Mouse (Mus musculus) liver, embryonic 14.5 days (tissue): Measurements from ENCODE around the gene Mcfd2. TPM values are rescaled to one million over a fixed set of nuclear protein-coding genes. Genes with fewer than 3 reads are reported as not detected.

Experiments used
- ATAC-seq: fragments of 200-750 bp; cut with Nextera tagmentation; 2 replicates; pipeline ENCODE4 v1.8.0; 2017; ENCODE audit warnings: moderate number of reproducible peaks, mild to moderate bottlenecking, moderate library complexity; ENCODE audit not compliant: insufficient read depth
- DNase-seq, 3 experiments: peaks; one replicate each; pipeline ENCODE4 v3.0.0-alpha.2; 2012 to 2013; ENCODE audit warnings: low read depth in 3 of 3, low spot score in 3 of 3
- H3K27ac ChIP-seq: fragments of 300-500 bp; sonication (generic); 2 replicates; pipeline ENCODE4 v1.5.1; 2014; ENCODE audit warnings: moderate library complexity, mild to moderate bottlenecking, control low read depth, inconsistent platforms
- H3K27me3 ChIP-seq: fragments of 300-500 bp; sonication (generic); 2 replicates; pipeline ENCODE4 v1.6.1; 2014; ENCODE audit warnings: mild to moderate bottlenecking, low read length, moderate library complexity; ENCODE audit not compliant: control insufficient read depth, insufficient read depth
- H3K36me3 ChIP-seq: fragments of 300-500 bp; sonication (generic); replicated peaks from 2 replicates; pipeline ENCODE4 v1.6.1; 2014; ENCODE audit warnings: low read depth; ENCODE audit not compliant: control insufficient read depth, insufficient read depth
- H3K4me1 ChIP-seq, 2 experiments: fragments of 200-500 bp in 1 of 2; fragments of 300-500 bp in 1 of 2; sonication (generic) in 1 of 2; replicated peaks; 2 replicates each; pipeline ENCODE4 v1.6.1; 2012 to 2014; ENCODE audit warnings: antibody characterized with exemption in 1 of 2, inconsistent platforms in 1 of 2, low read length in 1 of 2; ENCODE audit not compliant: control insufficient read depth in 2 of 2, insufficient read depth in 2 of 2
- H3K4me2 ChIP-seq: fragments of 300-500 bp; sonication (generic); 2 replicates; pipeline ENCODE4 v1.6.1; 2014; ENCODE audit warnings: low read depth, mild to moderate bottlenecking, control low read depth, moderate library complexity
- H3K4me3 ChIP-seq, 2 experiments: fragments of 200-500 bp in 1 of 2; fragments of 300-500 bp in 1 of 2; sonication (generic) in 1 of 2; 2 replicates each; pipeline ENCODE4 v1.5.1; 2012 to 2014; ENCODE audit warnings: low read depth in 2 of 2, low read length in 2 of 2, mild to moderate bottlenecking in 2 of 2, control low read depth in 1 of 2, inconsistent platforms in 1 of 2, moderate library complexity in 1 of 2; ENCODE audit not compliant: insufficient read depth in 1 of 2
- H3K9ac ChIP-seq: fragments of 300-500 bp; sonication (generic); replicated peaks from 2 replicates; pipeline ENCODE4 v1.6.1; 2014; ENCODE audit warnings: mild to moderate bottlenecking, control low read depth, moderate library complexity
- H3K9me3 ChIP-seq: fragments of 300-500 bp; sonication (generic); 2 replicates; pipeline ENCODE4 v1.6.1; 2016; ENCODE audit warnings: low read length, mixed read lengths; ENCODE audit not compliant: control insufficient read depth
- CTCF ChIP-seq: IDR thresholded peaks from 2 replicates; pipeline ENCODE4 v1.5.1; 2016; ENCODE audit warnings: antibody characterized with exemption, low read depth, control low read depth
- EP300 ChIP-seq: IDR thresholded peaks from 2 replicates; pipeline ENCODE4 v1.6.1; 2016; ENCODE audit warnings: antibody characterized with exemption, low read depth
- WGBS: fragments of 180-500 bp; shearing (Covaris S2); extraction: QIAGEN DNeasy Blood & Tissue Kit; methylation state at CpG from one replicate; pipeline ENCODE4 v1.1.7; 2014; ENCODE audit not compliant: insufficient replicate concordance; 5-methylcytosine and 5-hydroxymethylcytosine counted together
- polyA plus RNA-seq, 2 experiments: library from polyadenylated mRNA; depleted of rRNA in 1 of 2; stranded (reverse) in 1 of 2; unstranded in 1 of 2; fragments of >200 nt; fragmentation: Nextera tagmentation in 1 of 2; extraction: Ambion mirVana in 1 of 2; gene quantifications; 2 replicates each; pipeline versions ENCODE4 v1.2.1 to v1.2.3; 2012 to 2014

Gene Mcfd2
- polyA plus RNA-seq, 2 experiments, result 32.2 to 54.9 TPM

GRCm38 (mm10) chr17:87285731-87286465 is 20.2 kb upstream of the Mcfd2 start:
- Histone ChIP-seq H3K4me1 (peaks cover 7 to 15% of the 10 kb centered on the region in 2 experiments), H3K36me3 (no peaks in the 10 kb centered on the region), H3K27me3 (no peaks in the 10 kb centered on the region), H3K4me2 (no peak overlapping the region), H3K9ac (no peak overlapping the region), H3K9me3 (no peaks in the 10 kb centered on the region), H3K4me3 (no peak overlapping the region), H3K27ac (no peak overlapping the region)
- ATAC-seq (no peak), DNase-seq (no peak)
- 74% methylated on average over 23 of the region's 23 CpGs for WGBS
- TF ChIP-seq CTCF (no peak), EP300 (no peak)

- no peak for DNase-seq
- peaks cover 7 to 15% of the 10 kb centered on the region in 2 experiments for H3K4me1 ChIP-seq
Observed at GRCm38 (mm10) chr17:87284482-87285040, 18.8 kb upstream of the Mcfd2 start.

GRCm38 (mm10) chr17:87283755-87284481 is 18.2 kb upstream of the Mcfd2 start:
- DNase-seq (peak in 2 of 3 experiments; percentile 49 to 56), ATAC-seq (peak; percentile 24; the same call in 1 of the 2 replicates)
- Histone ChIP-seq H3K9me3 (no peaks in the 10 kb centered on the region), H3K4me3 (peak overlapping the region; percentile 75 to 78), H3K9ac (peak overlapping the region; percentile 79), H3K4me1 (peaks cover 7 to 15% of the 10 kb centered on the region in 2 experiments), H3K4me2 (peak overlapping the region; percentile 99), H3K27ac (no peak overlapping the region; the same call in 1 of the 2 replicates), H3K36me3 (no peaks in the 10 kb centered on the region), H3K27me3 (no peaks in the 10 kb centered on the region)
- WGBS, result 8% methylated on average over 21 of the region's 21 CpGs
- TF ChIP-seq CTCF, result no peak
- no peak for TF ChIP-seq EP300

More at GRCm38 (mm10) chr17:87284482-87285040, 18.8 kb upstream of the Mcfd2 start:
- 74% methylated on average over 7 of the region's 7 CpGs for WGBS
- ATAC-seq, result no peak
- no peak overlapping the region; a peak in 1 of 4 replicates for H3K4me3 ChIP-seq
- H3K4me2 ChIP-seq, result peak overlapping the region; percentile 99
- no peaks in the 10 kb centered on the region for H3K9me3 ChIP-seq
- H3K9ac ChIP-seq, result no peak overlapping the region
- TF ChIP-seq CTCF, result no peak
- TF ChIP-seq EP300, result no peak
- H3K27me3 ChIP-seq, result no peaks in the 10 kb centered on the region
- H3K36me3 ChIP-seq, result no peaks in the 10 kb centered on the region
- H3K27ac ChIP-seq, result no peak overlapping the region

GRCm38 (mm10) chr17:87283055-87283754 is 17.5 kb upstream of the Mcfd2 start:
- no peaks in the 10 kb centered on the region for H3K27me3 ChIP-seq
- under 1% methylated on average over 56 of the region's 56 CpGs for WGBS
- 0 out of 2 replicates have a peak, but pooled peaks have one; percentile 14 for TF ChIP-seq CTCF
- no peak for TF ChIP-seq EP300
- H3K36me3 ChIP-seq, result no peaks in the 10 kb centered on the region
- peaks cover 7 to 15% of the 10 kb centered on the region in 2 experiments for H3K4me1 ChIP-seq
- H3K9ac ChIP-seq, result peak overlapping the region; percentile 79
- H3K27ac ChIP-seq, result peak overlapping the region; percentile 56
- peak overlapping the region; percentile 75 to 78 for H3K4me3 ChIP-seq
- ATAC-seq (peak; percentile 50), DNase-seq (no peak)
- peak overlapping the region; percentile 99 for H3K4me2 ChIP-seq
- no peaks in the 10 kb centered on the region for H3K9me3 ChIP-seq
